37 mouse cellular contexts compared by ENCODE assay signal in genomic region chr4:141466289-141466795, GRCm38 (mm10). TPM values are rescaled to one million over a fixed set of nuclear protein-coding genes. Genes with fewer than 3 reads are reported as not detected.
"Had no signal": no experiment of that assay in that cellular context is flagged by ENCODE, and none has a peak within 500 bp of the region (broad histone marks: within the 10 kb centered on the region; RNA-seq: fewer than 3 reads in every experiment).

No protein-coding gene starts in this region.

- H3K4me1 ChIP-seq: heart, embryonic 12.5 days; limb, embryonic 13.5 days; limb, embryonic 15.5 days had no signal

- ATAC-seq: forebrain, embryonic 16.5 days; hindbrain, embryonic 16.5 days had no signal

- H3K9ac ChIP-seq: heart, embryonic 12.5 days; hindbrain, embryonic 12.5 days; hindbrain, embryonic 14.5 days; kidney, embryonic 15.5 days; limb, embryonic 13.5 days; limb, embryonic 15.5 days; liver, embryonic 13.5 days had no signal

- H3K9me3 ChIP-seq: kidney, embryonic 15.5 days; limb, embryonic 13.5 days; limb, embryonic 15.5 days had no signal

- H3K27ac ChIP-seq: gastrocnemius, adult 2 months; heart, embryonic 10.5 days; hindbrain, embryonic 12.5 days; hindbrain, embryonic 14.5 days; kidney, embryonic 15.5 days; kidney, postnatal 0 days; layer of hippocampus, adult 2 months; limb, embryonic 13.5 days; limb, embryonic 15.5 days; liver, embryonic 13.5 days had no signal

- H3K4me2 ChIP-seq: heart, embryonic 12.5 days; hindbrain, embryonic 12.5 days; hindbrain, embryonic 14.5 days; kidney, embryonic 15.5 days; limb, embryonic 13.5 days; limb, embryonic 15.5 days; liver, embryonic 13.5 days had no signal

- DNase-seq: gastrocnemius, postnatal 10 days; gastrocnemius, postnatal 25 days; heart, adult 18-20 months; heart, postnatal 14 days; heart, postnatal 36 days; kidney, adult 11 months; kidney, adult 2 months; kidney, adult 9 months; kidney, postnatal 14 days; layer of hippocampus, adult 9-11 months; layer of hippocampus, postnatal 36 days; liver, embryonic 13.5 days had no signal

- H3K27me3 ChIP-seq: heart, embryonic 12.5 days; hindbrain, embryonic 12.5 days; kidney, embryonic 15.5 days; limb, embryonic 13.5 days; limb, embryonic 15.5 days; liver, embryonic 13.5 days had no signal

- H3K4me3 ChIP-seq: gastrocnemius, adult 2 months; heart, embryonic 10.5 days; heart, embryonic 12.5 days; hindbrain, embryonic 12.5 days; kidney, embryonic 15.5 days; layer of hippocampus, adult 2 months; limb, embryonic 13.5 days; limb, embryonic 15.5 days; liver, embryonic 13.5 days had no signal

RNA-seq across cellular contexts. Expression of gene Srarp, which starts 30.4 kb away (rescaled TPM):
- total RNA-seq: gastrocnemius, postnatal 10 days; gastrocnemius, postnatal 4 days; hematopoietic stem cell, adult 5-6 weeks; liver, adult 2 months had no signal
- polyA plus RNA-seq: forebrain, embryonic 16.5 days; heart, embryonic 10.5 days; heart, embryonic 12.5 days; heart, embryonic 14.5 days; heart, embryonic 16.5 days; hindbrain, embryonic 12.5 days; intestine, embryonic 14.5 days; kidney, embryonic 15.5 days; limb, embryonic 11.5 days; limb, embryonic 13.5 days; limb, embryonic 15.5 days; liver, adult 2 months; liver, embryonic 13.5 days had no signal

RNA-seq across cellular contexts. Expression of gene Hspb7, which starts 45.8 kb away (rescaled TPM):
- total RNA-seq: layer of hippocampus, postnatal 36 days; left cerebral cortex, postnatal 4 days had no signal
- polyA plus RNA-seq: forebrain, embryonic 16.5 days; hindbrain, embryonic 12.5 days had no signal

RNA-seq across cellular contexts. Expression of gene Clcnkb, which starts 50.5 kb away (rescaled TPM):
- total RNA-seq: gastrocnemius, postnatal 25 days; hematopoietic stem cell, adult 5-6 weeks; layer of hippocampus, adult 2 months; layer of hippocampus, postnatal 14 days; layer of hippocampus, postnatal 36 days; left cerebral cortex, adult 18-20 months; left cerebral cortex, postnatal 10 days; left cerebral cortex, postnatal 25 days; left cerebral cortex, postnatal 4 days; liver, adult 2 months had no signal
- polyA plus RNA-seq: forebrain, embryonic 16.5 days; hindbrain, embryonic 12.5 days; hindbrain, embryonic 14.5 days; hindbrain, embryonic 16.5 days; large intestine, adult 2 months; limb, embryonic 11.5 days; limb, embryonic 13.5 days; limb, embryonic 15.5 days; liver, adult 2 months; liver, embryonic 13.5 days had no signal
